Mouse (Mus musculus) CH12F3 (cell line): Measurements from ENCODE around the gene Cd24a.

Experiments used
- in situ Hi-C: fragments of 300-500 bp; cut with MboI; formaldehyde crosslinking; loops from 2 replicates; pipeline ENCODE4 v1.14.3; 2020; ENCODE audit warnings: low sequenced_read_pairs

Gene Cd24a

GRCm38 (mm10) chr10:43619939-43620338 lies 41.9 kb downstream of the Cd24a start:
- in situ Hi-C loops: no loop called here

- in situ Hi-C loops: no loop called here
These were observed 45.4 kb downstream of the Cd24a start for GRCm38 (mm10) chr10:43623510-43623909.

- in situ Hi-C loops: no loop called here
These were observed 46.3 kb downstream of the Cd24a start for GRCm38 (mm10) chr10:43624362-43624761.

- in situ Hi-C loops: no loop called here
These were observed 46.8 kb downstream of the Cd24a start for GRCm38 (mm10) chr10:43624791-43625398.

GRCm38 (mm10) chr10:43625578-43625977 lies 47.5 kb downstream of the Cd24a start:
- in situ Hi-C loops: no loop called here

GRCm38 (mm10) chr10:43629216-43629615 lies 51.1 kb downstream of the Cd24a start:
- in situ Hi-C loops: no loop called here

GRCm38 (mm10) chr10:43629857-43630256 lies 51.8 kb downstream of the Cd24a start:
- in situ Hi-C loops: no loop called here

- in situ Hi-C loops: no loop called here
These were observed 52.5 kb downstream of the Cd24a start for GRCm38 (mm10) chr10:43630634-43631033.

GRCm38 (mm10) chr10:43631049-43631448 lies 53.0 kb downstream of the Cd24a start:
- in situ Hi-C loops: no loop called here

- in situ Hi-C loops: no loop called here
These were observed 53.7 kb downstream of the Cd24a start for GRCm38 (mm10) chr10:43631639-43632354.

GRCm38 (mm10) chr10:43633117-43633516 lies 55.0 kb downstream of the Cd24a start:
- in situ Hi-C loops: no loop called here
